Mouse (Mus musculus) adrenal gland (tissue): Measurements from ENCODE around the gene 4930513O06Rik.

Source experiments
- intact Hi-C: fragments of 180-260 bp; cut with DNase I; formaldehyde crosslinking; loops from one replicate; pipeline ENCODE4 v1.15.1; 2025
- long read RNA-seq, 2 experiments: library from polyadenylated mRNA; unstranded; transcript quantifications; one replicate each; pipeline ENCODE4 v2.0.0; 2020; ENCODE audit warnings: borderline replicate concordance in 1 of 2; ENCODE audit not compliant: insufficient replicate concordance in 1 of 2

4930513O06Rik gene
- long read RNA-seq, experiment 1: 0 reads
- long read RNA-seq, experiment 2: 0 reads

- intact Hi-C loops: no loop called here
Observed at GRCm38 (mm10) chrX:139085943-139086342, at the start of gene 4930513O06Rik. Gene 4930513O06Rik, plus strand, starts transcription at chrX:139086243.

GRCm38 (mm10) chrX:139037666-139038065 lies 48.4 kb upstream of the 4930513O06Rik start:
- intact Hi-C loops: no loop called here

- intact Hi-C loops: no loop called here
Observed at GRCm38 (mm10) chrX:139039314-139039713, 46.7 kb upstream of the 4930513O06Rik start.

GRCm38 (mm10) chrX:139041148-139041547 lies 44.9 kb upstream of the 4930513O06Rik start:
- intact Hi-C loops: no loop called here

- intact Hi-C loops: no loop called here
Observed at GRCm38 (mm10) chrX:139051976-139052375, 34.1 kb upstream of the 4930513O06Rik start.

- intact Hi-C loops: no loop called here
Observed at GRCm38 (mm10) chrX:139053149-139053548, 32.9 kb upstream of the 4930513O06Rik start.

GRCm38 (mm10) chrX:139064078-139064477 lies 22.0 kb upstream of the 4930513O06Rik start:
- intact Hi-C loops: no loop called here

- intact Hi-C loops: no loop called here
Observed at GRCm38 (mm10) chrX:139078493-139078892, 7.5 kb upstream of the 4930513O06Rik start.

GRCm38 (mm10) chrX:139085077-139085476 lies 966 bp upstream of the 4930513O06Rik start, which contains the start of gene Serpina7:
Gene Serpina7, minus strand, starts transcription at chrX:139085236.
- intact Hi-C loops: no loop called here

- intact Hi-C loops: no loop called here
Observed at GRCm38 (mm10) chrX:139097197-139097596, 11.2 kb downstream of the 4930513O06Rik start.

GRCm38 (mm10) chrX:139134031-139134430 lies 48.0 kb downstream of the 4930513O06Rik start:
- intact Hi-C loops: no loop called here
